Mouse (Mus musculus): ENCODE results near the gene Flt3. TPM values are rescaled to one million over a fixed set of nuclear protein-coding genes. Genes with fewer than 3 reads are reported as not detected.

Flt3 gene
- total RNA-seq, 2 experiments from 2014 or later: 0.07 to 0.12 TPM

DNA sequence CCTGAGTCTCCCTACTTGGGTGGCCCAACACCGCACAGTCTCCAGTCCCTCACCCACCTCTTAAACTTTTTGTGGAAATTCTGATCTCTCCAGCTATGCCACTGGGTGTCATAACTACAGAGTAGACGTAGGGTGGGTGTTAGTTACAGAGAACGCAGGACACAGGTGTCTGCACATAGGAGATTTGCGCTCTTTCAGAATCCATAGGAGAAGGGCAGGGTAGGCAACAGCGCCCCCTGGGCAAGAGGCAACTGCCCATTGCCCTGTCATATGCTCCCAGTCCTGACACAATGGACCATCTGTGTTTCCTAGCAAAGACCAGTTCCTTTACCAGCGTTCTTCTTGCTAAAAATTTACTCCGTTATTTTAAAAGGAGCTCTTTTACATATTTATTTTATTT is 82.3 kb downstream of the Flt3 start:
- no peak for DNase-seq
- intact Hi-C loops (cut with DNase I): loop anchor here (1.0 to 10.0 kb wide), 4 partner anchors 91 to 643 kb away; no protein-coding TSS in a partner anchor

DNA sequence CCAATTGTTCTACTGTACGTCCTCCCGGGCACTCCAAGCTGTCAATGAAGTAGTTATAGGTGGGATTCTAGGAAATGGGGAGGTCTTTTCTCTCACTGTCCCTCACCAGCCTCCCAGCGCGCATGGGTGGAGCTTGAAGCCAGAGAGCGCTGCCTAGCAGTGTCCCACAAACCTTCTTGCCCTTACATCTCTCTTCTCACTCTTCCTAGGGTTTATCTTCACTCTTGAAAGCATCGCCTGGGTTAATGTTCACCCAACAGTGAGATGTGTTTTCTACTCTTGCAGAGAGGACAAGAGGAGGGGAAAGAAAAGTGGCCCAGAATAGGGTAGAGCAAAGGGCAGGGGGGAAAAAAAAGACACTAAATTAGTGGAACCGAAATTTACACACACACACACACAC is 83.0 kb downstream of the Flt3 start:
- intact Hi-C loops (cut with DNase I): loop anchor here (1.0 to 10.0 kb wide), 3 partner anchors 90 to 643 kb away; no protein-coding TSS in a partner anchor
- DNase-seq: no peak

DNA sequence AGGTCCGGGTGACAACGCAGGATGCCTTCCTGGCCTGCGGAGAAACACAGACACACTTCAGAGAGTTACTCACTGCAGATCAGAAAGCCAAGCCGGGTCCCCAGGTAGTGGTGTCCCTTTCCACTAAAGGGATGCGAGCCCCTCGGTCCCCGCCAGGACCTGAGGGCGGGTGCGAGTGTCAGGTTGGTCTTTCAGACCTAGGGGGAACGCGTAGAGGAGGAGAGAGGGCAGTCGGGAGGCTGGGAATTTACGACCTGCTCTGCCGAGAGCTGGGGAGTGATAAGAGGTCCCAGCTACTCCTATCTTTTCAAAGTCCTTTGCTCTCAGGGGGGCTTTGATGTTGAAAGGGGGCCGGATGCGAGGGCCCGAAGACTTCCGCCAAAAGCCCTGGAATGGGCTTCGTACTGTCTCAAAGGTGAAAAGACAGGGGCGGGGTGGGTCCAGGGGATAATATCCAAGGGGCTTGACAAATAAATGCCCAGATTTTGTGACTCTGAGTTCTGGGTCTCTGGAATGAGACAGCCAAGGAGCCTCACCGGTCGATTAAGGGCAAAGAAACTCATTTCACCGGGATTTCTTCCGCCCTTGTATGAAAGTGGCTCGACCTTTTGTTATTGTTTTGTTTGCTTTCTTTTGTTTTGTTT is 84.7 kb downstream of the Flt3 start:
- no peak for DNase-seq
- intact Hi-C loops (cut with DNase I): loop anchor here (5.0 to 10.0 kb wide), 2 partner anchors 88 to 641 kb away; no protein-coding TSS in a partner anchor

DNA sequence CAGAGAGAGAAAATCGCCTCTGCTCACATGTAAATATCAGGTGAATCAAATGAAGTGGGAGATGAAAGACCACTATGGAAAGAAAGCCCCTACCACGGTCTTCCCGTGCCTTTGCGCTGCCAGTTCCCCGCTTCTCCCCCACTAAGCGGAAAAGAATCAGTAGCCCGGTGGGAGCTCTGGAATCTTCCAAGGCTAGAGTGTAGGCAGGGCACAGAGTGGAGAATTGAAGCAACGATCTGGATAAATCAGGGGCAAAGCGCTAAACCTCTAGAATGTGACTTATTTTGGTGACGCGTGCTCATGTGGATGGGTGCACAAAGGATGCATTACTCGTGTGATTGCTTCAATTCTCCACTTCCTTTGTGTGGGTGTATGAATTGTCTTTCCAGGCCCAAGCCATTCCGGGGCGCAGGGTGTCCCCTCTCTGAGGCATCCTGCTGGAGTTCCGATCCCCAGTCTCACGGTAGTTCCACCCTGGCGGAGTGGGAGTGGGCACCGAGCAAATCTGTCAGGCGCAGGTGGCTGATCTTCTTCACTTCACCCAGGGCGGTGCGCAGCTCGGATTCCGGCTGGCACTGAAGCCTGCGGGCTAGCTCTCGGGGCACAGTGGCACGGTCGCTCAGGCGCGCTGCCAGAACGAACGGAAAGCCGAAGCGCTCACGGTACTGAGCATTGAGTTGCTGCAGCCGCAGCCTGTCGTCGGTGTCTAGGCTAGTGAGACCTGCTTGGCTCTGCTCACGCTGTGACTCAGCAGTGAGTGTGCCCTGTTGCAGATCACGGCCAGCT is 85.5 kb downstream of the Flt3 start:
- DNase-seq: no peak

DNA sequence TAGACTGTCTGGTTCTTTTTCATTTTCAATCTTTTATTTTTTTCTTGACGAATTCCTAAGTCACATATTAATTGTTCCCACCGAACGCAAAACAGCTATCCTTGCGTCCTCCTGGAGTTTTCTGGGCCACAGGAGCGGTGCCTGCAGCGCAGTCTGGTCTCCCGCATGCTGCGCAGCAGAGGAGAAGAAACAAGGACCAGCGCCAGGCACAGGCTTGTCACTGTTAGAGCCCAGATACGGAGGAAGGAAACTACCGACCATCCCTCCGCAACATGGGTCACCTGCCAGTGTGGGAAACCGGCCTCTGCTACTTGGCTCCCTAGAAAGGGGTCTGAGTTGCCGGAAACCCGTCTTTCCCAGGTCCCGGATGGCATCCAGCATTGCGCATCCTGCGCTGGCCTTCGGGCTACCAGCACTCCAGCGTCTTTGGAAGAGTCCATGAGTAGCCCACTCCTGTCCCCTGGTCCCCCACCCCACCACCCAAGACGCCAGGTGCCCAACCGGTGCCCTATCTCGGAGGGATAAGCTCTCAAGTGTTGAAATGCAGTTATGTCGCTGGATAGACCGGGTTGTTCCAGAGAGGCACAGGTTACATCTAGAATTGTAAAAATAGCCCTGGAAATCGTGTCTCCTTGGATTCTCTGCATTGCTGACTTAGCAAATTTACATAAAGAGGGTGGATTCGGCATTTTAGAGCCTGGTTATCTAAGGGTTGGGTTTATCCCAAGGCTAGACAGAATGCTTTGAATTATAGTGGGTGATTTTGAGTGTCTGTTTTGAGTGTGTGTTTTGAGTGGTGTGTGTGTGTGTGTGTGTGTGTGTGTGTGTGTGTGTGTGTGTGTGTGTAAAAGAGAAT is 87.2 kb downstream of the Flt3 start:
- intact Hi-C loops (cut with DNase I): loop anchor here (10.0 kb wide), 1 partner anchor 638 kb away; no protein-coding TSS in a partner anchor
- DNase-seq: no peak

More for the DNA sequence above, 85.5 kb downstream of the Flt3 start:
- intact Hi-C loops (cut with DNase I): loop anchor here (5.0 to 10.0 kb wide), 2 partner anchors 88 to 640 kb away; no protein-coding TSS in a partner anchor

DNA sequence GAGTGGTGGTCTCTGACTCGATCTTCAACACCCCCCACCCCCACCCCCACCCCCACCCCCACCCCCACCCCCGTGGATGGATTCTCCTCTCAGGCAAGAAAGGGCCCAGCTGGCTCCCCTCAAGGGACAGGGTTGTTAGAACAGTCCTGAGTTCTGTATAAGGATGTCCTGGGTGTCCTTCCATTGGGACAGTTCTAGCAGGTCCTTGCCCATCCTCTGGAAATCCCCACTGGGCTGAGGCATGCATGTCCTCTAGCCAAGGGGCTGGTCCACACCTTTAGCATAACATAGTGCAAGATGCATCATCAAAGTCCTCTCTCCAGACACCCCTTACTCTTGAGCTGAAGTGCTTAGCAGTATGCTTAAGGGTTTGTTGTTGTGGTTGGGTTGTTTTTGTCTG is 90.5 kb downstream of the Flt3 start:
- intact Hi-C loops (cut with DNase I): loop anchor here (10.0 kb wide), 1 partner anchor 635 kb away; no protein-coding TSS in a partner anchor
- no peak for DNase-seq

DNA sequence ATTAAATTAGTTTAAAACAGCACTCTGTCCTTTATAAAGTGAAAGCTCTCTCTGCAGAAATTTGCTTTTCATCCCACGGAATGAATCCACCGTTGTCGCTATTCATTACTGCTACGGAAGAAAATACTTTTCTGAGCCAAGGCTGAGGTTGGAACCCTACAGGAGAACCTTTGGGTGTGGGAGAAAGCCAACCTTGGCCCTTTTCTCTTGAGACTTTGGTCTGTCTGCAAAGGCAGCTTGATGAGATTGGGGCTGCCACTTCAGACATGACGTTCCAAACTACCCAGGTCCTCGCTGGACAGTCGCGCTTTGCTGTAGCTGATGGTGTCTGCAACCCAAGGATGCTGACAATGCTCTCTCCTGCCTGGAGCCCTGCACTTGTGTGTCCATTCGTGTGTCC is 91.8 kb downstream of the Flt3 start:
- no peak for DNase-seq
- intact Hi-C loops (cut with DNase I): no loop called here

DNA sequence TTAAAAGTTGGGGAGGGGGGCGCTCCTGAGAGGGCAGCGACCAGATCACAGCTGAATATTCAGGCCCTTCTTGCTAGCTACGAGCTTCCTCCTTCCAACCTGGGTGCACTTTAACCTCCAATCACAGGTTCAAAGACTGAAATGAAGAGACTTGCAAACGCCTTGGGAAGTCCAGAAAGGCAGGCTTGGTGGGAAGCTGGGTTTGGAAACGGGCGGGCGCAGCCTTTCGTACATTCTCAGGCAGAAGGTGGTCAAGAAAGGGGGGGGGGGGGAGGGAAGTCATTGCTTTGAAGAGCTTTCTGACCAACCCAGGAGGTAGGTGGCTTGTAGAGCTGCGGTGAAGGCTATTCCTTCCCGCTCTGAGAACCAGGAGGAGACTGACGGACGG is 92.9 kb downstream of the Flt3 start:
- DNase-seq: no peak
- intact Hi-C loops (cut with DNase I): no loop called here

DNA sequence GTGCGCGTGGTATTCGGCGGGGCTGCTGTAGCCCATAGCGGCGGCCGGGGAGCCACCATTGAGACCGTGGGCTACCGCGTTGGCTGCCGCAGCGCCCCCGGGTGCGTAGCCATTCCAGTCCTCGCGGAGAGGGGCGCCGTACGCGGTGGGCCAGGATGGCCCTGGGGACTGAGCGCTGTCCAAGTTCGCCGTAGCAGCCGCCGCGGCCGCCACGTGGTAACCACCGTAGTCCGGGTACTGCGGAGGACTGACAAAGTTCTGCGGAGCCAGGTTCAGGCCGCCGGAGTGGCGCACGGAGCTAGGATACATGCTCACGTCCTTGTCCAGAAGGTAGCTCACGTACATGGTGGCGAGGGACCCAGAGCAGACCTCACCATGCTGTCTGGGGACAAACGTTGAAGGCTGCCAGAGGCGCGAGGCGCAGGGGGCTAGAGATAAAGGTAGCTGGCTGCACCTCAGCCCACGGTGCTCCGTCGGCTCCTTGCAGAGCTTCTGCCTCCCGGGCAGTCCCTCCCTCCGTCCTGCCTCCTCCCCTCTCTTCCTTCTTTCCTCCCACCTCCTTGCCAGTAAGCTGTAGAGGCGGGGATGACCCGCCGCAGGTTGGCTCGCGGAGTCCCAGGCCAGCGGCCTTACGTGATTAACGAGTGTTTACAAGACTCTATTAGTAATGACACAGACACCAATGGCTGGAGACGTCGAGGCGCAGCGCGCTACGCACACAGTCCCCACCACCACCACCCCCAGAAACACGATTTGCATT is 93.5 kb downstream of the Flt3 start, which contains the start of gene Cdx2:
Gene Cdx2 (minus strand): TSS at position 633 of the 760 bp plus-strand sequence.
- no peak for DNase-seq
- intact Hi-C loops (cut with DNase I): no loop called here

DNA sequence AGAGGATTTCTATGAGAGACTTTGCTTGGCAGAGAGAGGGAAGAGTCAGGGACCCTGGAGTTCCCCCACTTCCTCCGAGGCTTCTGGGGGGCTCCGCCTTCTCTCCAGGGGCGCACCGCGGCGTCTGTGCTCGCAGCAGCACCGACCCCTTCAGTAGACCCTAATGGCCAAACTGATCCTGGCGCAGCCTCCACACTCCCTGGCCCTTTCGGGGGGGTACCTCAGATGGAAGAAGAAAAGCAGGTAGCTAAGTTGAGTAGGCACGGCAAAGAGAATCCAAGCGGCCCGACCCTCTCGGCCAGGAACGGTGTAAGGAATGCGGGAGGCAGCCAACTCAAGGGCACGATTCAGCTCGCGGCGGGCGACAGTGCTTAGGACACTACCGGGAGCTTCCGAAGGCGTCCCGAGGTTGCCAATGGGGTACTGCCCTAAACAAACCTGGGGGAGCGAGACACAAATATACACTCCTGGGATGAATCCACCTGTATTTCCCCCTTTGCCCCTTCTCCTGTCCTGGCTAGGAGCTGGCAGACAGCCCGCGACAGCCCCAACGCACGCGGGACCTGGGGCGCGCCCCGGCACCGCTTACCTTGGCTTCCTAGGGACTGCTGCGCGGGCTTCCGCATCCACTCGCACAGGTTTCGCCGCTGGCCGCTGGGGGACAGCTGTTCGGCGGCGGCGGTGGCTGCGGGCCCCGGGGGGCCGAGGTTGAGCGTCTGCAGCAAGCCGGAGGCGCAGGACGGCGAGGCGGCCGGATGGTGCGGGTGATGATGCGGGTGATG is 94.2 kb downstream of the Flt3 start:
- intact Hi-C loops (cut with DNase I): no loop called here
- DNase-seq: no peak

DNA sequence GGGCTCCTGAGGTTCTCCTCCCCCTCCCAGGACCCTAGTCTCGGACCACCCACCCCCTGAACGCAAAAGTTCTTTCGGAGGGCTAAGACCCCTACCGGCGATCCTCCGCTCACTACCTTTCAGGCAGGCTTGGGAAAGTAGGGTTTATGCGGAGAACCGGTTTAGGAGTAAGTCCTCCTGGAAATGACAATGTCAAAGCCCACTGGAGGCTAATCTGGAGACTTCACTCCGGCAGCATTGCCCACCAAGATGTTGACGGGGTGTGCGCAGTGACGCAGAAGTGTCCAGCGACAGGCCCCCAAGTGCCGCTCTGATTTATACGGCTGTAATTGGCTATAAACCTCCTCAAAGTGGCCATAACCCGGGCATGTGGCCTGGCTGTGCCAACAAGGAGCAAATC is 95.1 kb downstream of the Flt3 start:
- intact Hi-C loops (cut with DNase I): no loop called here
- no peak for DNase-seq

DNA sequence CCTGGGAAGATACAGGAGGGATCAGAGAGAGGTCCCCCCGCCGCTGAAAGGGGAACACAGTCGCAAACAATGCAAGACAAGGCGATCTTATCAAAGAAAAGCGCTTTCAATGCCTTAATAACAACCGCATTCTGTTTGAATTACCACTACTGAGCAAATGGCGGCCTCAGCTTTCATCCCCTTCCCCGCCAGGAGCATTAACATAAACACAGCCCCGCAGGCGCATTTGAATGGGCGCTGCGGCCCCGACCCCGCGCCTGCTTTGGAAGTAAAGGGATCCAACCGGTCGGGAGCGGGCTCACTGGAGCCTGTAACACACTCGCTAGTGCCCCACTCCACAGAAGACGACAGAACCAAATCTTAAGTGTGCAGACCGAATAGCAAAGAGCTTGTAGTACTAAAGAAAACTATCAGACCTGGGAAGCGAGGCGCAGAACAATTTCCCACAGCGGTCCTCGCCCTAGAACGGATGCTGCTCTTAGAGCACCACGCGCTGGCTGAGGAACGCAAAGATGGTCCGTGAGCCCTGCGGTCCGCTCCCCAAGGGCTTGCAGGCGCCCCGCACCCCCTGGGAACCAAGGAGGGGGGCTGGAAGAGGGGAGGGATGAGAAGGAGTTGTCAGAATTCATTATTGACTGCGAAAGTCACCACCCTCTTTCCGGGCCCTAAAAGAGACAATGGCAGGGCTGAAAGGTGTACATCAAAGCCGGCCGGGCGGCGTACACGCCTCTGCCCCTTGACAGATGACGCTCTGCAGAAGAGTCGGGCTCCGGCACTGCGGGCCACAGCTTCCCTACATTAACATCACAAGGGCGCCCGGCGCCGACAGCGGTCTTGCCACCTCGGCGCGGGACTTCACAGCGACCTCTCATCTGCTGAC is 95.8 kb downstream of the Flt3 start:
- no peak for DNase-seq
- intact Hi-C loops (cut with DNase I): no loop called here

DNA sequence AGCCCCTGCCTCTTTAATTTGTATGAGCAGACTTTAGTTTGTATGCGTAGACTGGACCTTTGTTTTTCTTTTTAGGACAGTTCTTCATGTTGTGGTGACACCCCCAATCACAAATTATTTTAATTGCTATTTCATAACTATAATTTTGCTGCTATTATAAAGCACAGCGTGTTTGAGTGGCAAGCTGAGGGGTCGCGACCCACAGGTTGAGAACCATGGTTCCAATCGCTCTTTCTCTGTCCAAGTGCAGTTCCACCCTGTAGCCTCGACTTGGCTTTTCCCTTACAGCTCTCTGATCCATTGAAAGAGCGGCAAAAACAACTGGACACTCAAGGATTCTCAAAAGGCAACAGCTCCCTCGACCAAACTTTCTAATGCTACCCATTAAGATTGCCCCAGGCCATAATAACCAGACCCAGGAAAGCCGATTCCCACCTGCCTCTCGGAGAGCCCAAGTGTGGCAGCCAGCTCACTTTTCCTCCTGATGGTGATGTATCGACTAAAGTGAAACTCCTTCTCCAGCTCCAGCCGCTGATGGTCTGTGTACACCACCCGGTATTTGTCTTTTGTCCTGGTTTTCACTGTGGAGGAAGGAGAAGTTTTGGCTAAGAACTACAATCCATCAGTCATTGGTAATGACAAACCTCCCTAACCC is 97.4 kb downstream of the Flt3 start:
- DNase-seq: no peak
- intact Hi-C loops (cut with DNase I): no loop called here

DNA sequence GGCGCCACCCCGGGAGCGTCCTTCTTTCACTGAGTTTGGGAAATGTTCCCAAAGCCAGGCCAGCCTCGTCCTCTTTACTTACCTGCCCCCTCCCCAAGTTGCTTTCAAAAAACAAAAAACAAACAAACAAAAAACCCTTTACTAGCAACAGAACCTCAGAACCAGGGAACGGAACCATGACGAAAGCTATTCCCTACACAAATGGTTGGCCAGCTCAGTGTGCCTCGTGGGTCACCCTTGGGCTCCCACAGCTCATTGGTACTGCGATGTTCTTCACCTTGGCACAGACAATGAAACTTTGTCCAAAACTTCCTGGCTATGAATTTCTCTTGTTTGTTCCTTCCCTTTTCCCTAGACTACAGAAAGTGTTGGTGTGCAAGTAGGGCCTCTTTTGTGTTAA is 98.1 kb downstream of the Flt3 start:
- intact Hi-C loops (cut with DNase I): no loop called here
- DNase-seq: no peak

DNA sequence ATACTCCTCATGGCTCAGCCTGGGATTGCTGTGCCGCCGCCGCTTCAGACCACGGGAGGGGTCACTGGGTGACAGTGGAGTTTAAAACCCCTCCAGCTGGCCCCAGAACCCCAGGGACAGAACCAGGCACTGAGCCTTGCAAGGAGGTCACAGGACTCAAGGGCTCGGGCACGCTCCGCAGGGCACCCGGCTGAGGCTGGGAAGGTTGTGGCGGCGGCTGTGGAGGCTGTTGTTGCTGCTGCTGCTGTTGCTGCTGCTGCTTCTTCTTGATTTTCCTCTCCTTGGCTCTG is 98.6 kb downstream of the Flt3 start:
- no peak for DNase-seq
- intact Hi-C loops (cut with DNase I): no loop called here

DNA sequence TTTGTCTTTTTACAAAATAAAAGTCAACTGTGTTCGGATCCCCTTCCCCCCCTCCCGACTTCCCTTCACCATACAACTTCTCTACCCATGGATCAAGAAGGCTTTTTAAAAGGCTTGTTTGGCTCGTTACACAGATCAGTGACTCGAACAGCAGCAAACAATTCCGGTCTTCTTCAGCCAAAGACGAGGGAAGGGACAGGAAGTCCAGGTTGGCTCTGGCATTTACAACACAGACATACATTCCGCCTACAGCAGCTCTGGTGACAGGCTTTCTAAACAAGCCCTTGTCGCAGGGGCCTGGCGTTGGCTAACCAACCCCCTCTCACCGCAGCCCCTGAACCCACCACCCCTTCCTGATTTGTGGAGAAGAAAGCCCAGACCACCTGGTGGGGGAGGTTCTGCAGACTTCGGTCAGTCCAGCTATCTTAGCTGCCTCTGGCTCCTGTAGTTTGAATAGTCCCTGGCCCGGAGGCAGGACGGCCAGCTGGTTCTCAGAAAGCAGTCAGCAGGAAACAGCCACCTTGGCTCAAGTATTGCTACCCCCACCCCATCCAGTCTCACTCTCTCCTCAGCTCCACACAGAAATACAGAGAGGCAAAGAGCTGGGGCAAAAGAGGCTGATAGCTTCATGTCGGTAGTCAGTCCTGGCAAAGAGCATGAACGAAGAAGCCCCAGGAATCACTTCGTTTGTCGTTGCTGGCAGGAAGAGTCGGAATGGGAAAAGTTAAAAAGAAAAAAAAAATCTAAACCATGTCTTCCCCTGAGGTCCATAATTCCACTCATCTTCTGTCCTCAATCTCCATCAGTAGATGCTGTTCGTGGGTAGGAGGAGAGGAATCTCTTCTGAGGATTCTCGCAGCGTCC is 99.1 kb downstream of the Flt3 start:
- no peak for DNase-seq
- intact Hi-C loops (cut with DNase I): no loop called here

DNA sequence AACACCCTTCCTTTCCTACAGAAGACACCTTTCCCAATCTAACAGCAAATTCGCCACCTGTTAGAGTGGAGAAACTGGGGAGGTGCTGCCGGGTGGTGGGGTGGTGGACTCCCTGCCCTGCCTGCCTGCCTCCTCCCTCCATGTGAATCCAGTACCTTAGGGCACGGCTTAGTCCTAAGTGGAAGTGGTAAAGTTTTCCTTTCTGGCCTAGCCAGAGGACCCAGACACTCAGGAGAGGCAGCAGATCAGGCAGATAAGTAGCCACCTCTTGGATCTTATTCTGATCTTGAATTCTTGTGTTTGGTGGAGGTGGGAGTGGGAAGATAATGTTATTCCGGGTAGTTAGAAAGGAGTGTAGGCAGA is 100.3 kb downstream of the Flt3 start:
- DNase-seq: no peak

More for the DNA sequence above, 100.3 kb downstream of the Flt3 start:
- intact Hi-C loops (cut with DNase I): no loop called here
